Mouse (Mus musculus) limb, embryonic 13.5 days (tissue): ENCODE data around the gene Cactin. TPM values are rescaled to one million over a fixed set of nuclear protein-coding genes. Genes with fewer than 3 reads are reported as not detected.

Experiments
- ATAC-seq: fragments of 200-750 bp; cut with Nextera tagmentation; 2 replicates; pipeline ENCODE4 v1.8.0; 2017; ENCODE audit warnings: low read depth, moderate number of reproducible peaks, moderate TSS enrichment; ENCODE audit not compliant: low FRiP score
- H3K27ac ChIP-seq: fragments of 300-500 bp; sonication (generic); 2 replicates; pipeline ENCODE4 v1.5.1; 2015; ENCODE audit warnings: inconsistent platforms, mild to moderate bottlenecking, moderate library complexity
- H3K27me3 ChIP-seq: fragments of 300-500 bp; sonication (generic); 2 replicates; pipeline ENCODE4 v1.6.1; 2015; ENCODE audit warnings: mild to moderate bottlenecking, inconsistent platforms
- H3K36me3 ChIP-seq: fragments of 300-500 bp; sonication (generic); 2 replicates; pipeline ENCODE4 v1.6.1; 2015; ENCODE audit warnings: inconsistent platforms, mild to moderate bottlenecking, moderate library complexity
- H3K4me1 ChIP-seq: fragments of 300-500 bp; sonication (generic); 2 replicates; pipeline ENCODE4 v1.6.1; 2015; ENCODE audit warnings: inconsistent platforms
- H3K4me2 ChIP-seq: fragments of 300-500 bp; sonication (generic); replicated peaks from 2 replicates; pipeline ENCODE4 v1.6.1; 2015; ENCODE audit warnings: inconsistent platforms, mild to moderate bottlenecking, moderate library complexity
- H3K4me3 ChIP-seq: fragments of 300-500 bp; sonication (generic); 2 replicates; pipeline ENCODE4 v1.5.1; 2015; ENCODE audit warnings: moderate library complexity, mild to moderate bottlenecking, inconsistent platforms
- H3K9ac ChIP-seq: fragments of 300-500 bp; sonication (generic); 2 replicates; pipeline ENCODE4 v1.6.1; 2015; ENCODE audit warnings: mild to moderate bottlenecking, inconsistent platforms
- H3K9me3 ChIP-seq: fragments of 300-500 bp; sonication (generic); 2 replicates; pipeline ENCODE4 v1.6.1; 2016; ENCODE audit warnings: inconsistent platforms
- WGBS: fragments of 180-500 bp; shearing (Covaris S2); methylation state at CpG from one replicate; pipeline ENCODE4 v1.1.7; 2015; 5-methylcytosine and 5-hydroxymethylcytosine counted together
- polyA plus RNA-seq: library from polyadenylated mRNA; unstranded; fragments of >200 nt; fragmentation: Nextera tagmentation; extraction: Ambion mirVana; gene quantifications from 2 replicates; pipeline ENCODE4 v1.2.1, GENCODE M21; 2015

Gene Cactin
- polyA plus RNA-seq, 1 experiment from 2014 or later: 41.8 TPM

GRCm38 (mm10) chr10:81350351-81351063 lies 29.6 kb downstream of the Cactin start, which contains the start of gene Hmg20b:
Gene Hmg20b, minus strand, starts transcription at chr10:81350480.
- H3K36me3 ChIP-seq: peaks cover 18% of the 10 kb centered on the region
- H3K27me3 ChIP-seq: peaks cover 18% of the 10 kb centered on the region
- H3K4me2 ChIP-seq: peak within 1 kb of the TSS; percentile 93
- peak within 1 kb of the TSS; percentile 94 for H3K9ac ChIP-seq
- ATAC-seq: peak; percentile 96
- peak within 1 kb of the TSS; percentile 88 for H3K4me3 ChIP-seq
- WGBS: under 1% methylated on average over 54 of the region's 54 CpGs
- H3K27ac ChIP-seq: peak within 1 kb of the TSS; percentile 63
- H3K9me3 ChIP-seq: no peaks in the 10 kb centered on the region
- H3K4me1 ChIP-seq: peaks cover 36% of the 10 kb centered on the region

- Histone ChIP-seq H3K4me2 (no peak overlapping the region), H3K36me3 (peaks cover 15% of the 10 kb centered on the region), H3K27ac (no peak overlapping the region), H3K9ac (peak overlapping the region; percentile 25; the same call in 1 of the 2 replicates), H3K27me3 (peaks cover 9% of the 10 kb centered on the region), H3K9me3 (no peaks in the 10 kb centered on the region), H3K4me3 (no peak overlapping the region), H3K4me1 (peaks cover 33% of the 10 kb centered on the region)
- no peak for ATAC-seq
- WGBS: 16% methylated on average over 9 of the region's 9 CpGs
These were observed 30.9 kb downstream of the Cactin start for GRCm38 (mm10) chr10:81351678-81352291.

- peak overlapping the region; percentile 39; the same call in 1 of the 2 replicates for H3K9ac ChIP-seq
- H3K36me3 ChIP-seq: no peaks in the 10 kb centered on the region
- 73% methylated on average over 9 of the region's 9 CpGs for WGBS
- no peak overlapping the region for H3K4me3 ChIP-seq
- H3K4me2 ChIP-seq: no peak overlapping the region
- no peaks in the 10 kb centered on the region for H3K9me3 ChIP-seq
- no peak for ATAC-seq
- H3K4me1 ChIP-seq: peaks cover 28% of the 10 kb centered on the region
- no peaks in the 10 kb centered on the region for H3K27me3 ChIP-seq
- H3K27ac ChIP-seq: no peak overlapping the region
These were observed 34.0 kb downstream of the Cactin start for GRCm38 (mm10) chr10:81354738-81355477.

- no peak overlapping the region for H3K27ac ChIP-seq
- no peak for ATAC-seq
- H3K4me3 ChIP-seq: no peak overlapping the region
- peaks cover 29% of the 10 kb centered on the region for H3K4me1 ChIP-seq
- no peaks in the 10 kb centered on the region for H3K9me3 ChIP-seq
- 67% methylated on average over 4 of the region's 4 CpGs for WGBS
- H3K4me2 ChIP-seq: no peak overlapping the region
- no peaks in the 10 kb centered on the region for H3K27me3 ChIP-seq
- H3K36me3 ChIP-seq: no peaks in the 10 kb centered on the region
- H3K9ac ChIP-seq: no peak overlapping the region
These were observed 34.6 kb downstream of the Cactin start for GRCm38 (mm10) chr10:81355533-81355932.

GRCm38 (mm10) chr10:81356352-81356990 lies 35.6 kb downstream of the Cactin start:
- ATAC-seq: no peak
- peak overlapping the region; percentile 73 for H3K4me3 ChIP-seq
- no peaks in the 10 kb centered on the region for H3K9me3 ChIP-seq
- no peak overlapping the region for H3K27ac ChIP-seq
- H3K36me3 ChIP-seq: peaks cover 7% of the 10 kb centered on the region
- 43% methylated on average over 12 of the region's 12 CpGs for WGBS
- no peaks in the 10 kb centered on the region for H3K27me3 ChIP-seq
- H3K9ac ChIP-seq: peak overlapping the region; percentile 39; the same call in 1 of the 2 replicates
- peak overlapping the region; percentile 97 for H3K4me2 ChIP-seq
- H3K4me1 ChIP-seq: peaks cover 34% of the 10 kb centered on the region

- Histone ChIP-seq H3K9me3 (no peaks in the 10 kb centered on the region), H3K9ac (peak within 1 kb of the TSS; percentile 86), H3K27ac (no peak within 1 kb of the TSS), H3K4me3 (peak within 1 kb of the TSS; percentile 73), H3K27me3 (no peaks in the 10 kb centered on the region), H3K36me3 (peaks cover 14% of the 10 kb centered on the region), H3K4me1 (peaks cover 34% of the 10 kb centered on the region), H3K4me2 (peak within 1 kb of the TSS; percentile 97)
- peak; percentile 85 for ATAC-seq
- 1% methylated on average over 79 of the region's 79 CpGs for WGBS
These were observed 36.3 kb downstream of the Cactin start, which contains the start of gene Mfsd12 for GRCm38 (mm10) chr10:81356991-81357844. Gene Mfsd12, plus strand, starts transcription at chr10:81357491.

GRCm38 (mm10) chr10:81358209-81358608 lies 37.3 kb downstream of the Cactin start:
- Histone ChIP-seq H3K4me3 (peak overlapping the region; percentile 73), H3K4me1 (peaks cover 38% of the 10 kb centered on the region), H3K36me3 (peaks cover 21% of the 10 kb centered on the region), H3K27me3 (peaks cover 9% of the 10 kb centered on the region), H3K9me3 (no peaks in the 10 kb centered on the region), H3K27ac (no peak overlapping the region), H3K4me2 (peak overlapping the region; percentile 97), H3K9ac (peak overlapping the region; percentile 86)
- no peak for ATAC-seq
- WGBS: 35% methylated on average over 4 of the region's 4 CpGs

- no peak overlapping the region for H3K27ac ChIP-seq
- no peak overlapping the region for H3K4me3 ChIP-seq
- 59% methylated on average over 1 of the region's 1 CpGs for WGBS
These were observed 37.9 kb downstream of the Cactin start for GRCm38 (mm10) chr10:81358841-81359240.

GRCm38 (mm10) chr10:81360721-81361120 lies 39.8 kb downstream of the Cactin start:
- peak overlapping the region; percentile 45; the same call in 1 of the 2 replicates for H3K9ac ChIP-seq

More at GRCm38 (mm10) chr10:81358841-81359240, 37.9 kb downstream of the Cactin start:
- H3K36me3 ChIP-seq: peaks cover 23% of the 10 kb centered on the region
- ATAC-seq: no peak
- H3K27me3 ChIP-seq: peaks cover 15% of the 10 kb centered on the region
- H3K9ac ChIP-seq: peak overlapping the region; percentile 86; the same call in 1 of the 2 replicates
- H3K4me2 ChIP-seq: peak overlapping the region; percentile 97
- no peaks in the 10 kb centered on the region for H3K9me3 ChIP-seq
- peaks cover 44% of the 10 kb centered on the region for H3K4me1 ChIP-seq

GRCm38 (mm10) chr10:81362336-81362949 lies 41.5 kb downstream of the Cactin start:
- Histone ChIP-seq H3K4me1 (peaks cover 51% of the 10 kb centered on the region), H3K9ac (no peak overlapping the region), H3K4me3 (no peak overlapping the region), H3K9me3 (no peaks in the 10 kb centered on the region), H3K4me2 (no peak overlapping the region), H3K27me3 (peaks cover 40% of the 10 kb centered on the region), H3K27ac (no peak overlapping the region), H3K36me3 (peaks cover 40% of the 10 kb centered on the region)
- WGBS: 74% methylated on average over 12 of the region's 12 CpGs
- no peak for ATAC-seq

More at GRCm38 (mm10) chr10:81360721-81361120, 39.8 kb downstream of the Cactin start:
- H3K27ac ChIP-seq: no peak overlapping the region
- peaks cover 23% of the 10 kb centered on the region for H3K36me3 ChIP-seq
- WGBS: 56% methylated on average over 8 of the region's 8 CpGs
- H3K4me3 ChIP-seq: no peak overlapping the region
- H3K9me3 ChIP-seq: no peaks in the 10 kb centered on the region
- no peak for ATAC-seq
- no peak overlapping the region for H3K4me2 ChIP-seq
- peaks cover 34% of the 10 kb centered on the region for H3K27me3 ChIP-seq
- peaks cover 58% of the 10 kb centered on the region for H3K4me1 ChIP-seq
